Mouse (Mus musculus) neural tube, embryonic 11.5 days (tissue): ENCODE measurements around the gene Sucla2. TPM values are rescaled to one million over a fixed set of nuclear protein-coding genes. Genes with fewer than 3 reads are reported as not detected.
A peak's percentile ranks its signal among the peaks of the same experiment; 100 is the strongest.
"Not testable (repeated sequence)": the region's sequence is repeated elsewhere in the genome, so short reads cannot be mapped to it uniquely, and the experiment has no call there.

Experiments
- ATAC-seq: fragments of 200-750 bp; cut with Nextera tagmentation; 2 replicates; pipeline ENCODE4 v1.8.0; 2017; ENCODE audit warnings: moderate number of reproducible peaks, mild to moderate bottlenecking, moderate TSS enrichment, moderate library complexity; ENCODE audit not compliant: insufficient read depth, low FRiP score, low TSS enrichment
- DNase-seq: peaks from one replicate; pipeline ENCODE4 v3.0.0-alpha.2; 2015; ENCODE audit warnings: low spot score
- H3K27ac ChIP-seq: fragments of 300-500 bp; sonication (generic); 2 replicates; pipeline ENCODE4 v1.5.1; 2014; ENCODE audit warnings: low read depth, mild to moderate bottlenecking, low read length
- H3K27me3 ChIP-seq: fragments of 300-500 bp; sonication (generic); 2 replicates; pipeline ENCODE4 v1.6.1; 2014; ENCODE audit warnings: mild to moderate bottlenecking, low read length, mixed read lengths; ENCODE audit not compliant: control insufficient read depth, insufficient read depth
- H3K36me3 ChIP-seq: fragments of 300-500 bp; sonication (generic); 2 replicates; pipeline ENCODE4 v1.6.1; 2014; ENCODE audit warnings: mild to moderate bottlenecking, low read length, moderate library complexity, mixed read lengths; ENCODE audit not compliant: control insufficient read depth, insufficient read depth
- H3K4me1 ChIP-seq: fragments of 300-500 bp; sonication (generic); 2 replicates; pipeline ENCODE4 v1.6.1; 2014; ENCODE audit warnings: low read length, mixed read lengths; ENCODE audit not compliant: control insufficient read depth, insufficient read depth
- H3K4me2 ChIP-seq: fragments of 300-500 bp; sonication (generic); 2 replicates; pipeline ENCODE4 v1.6.1; 2014; ENCODE audit warnings: low read depth, mild to moderate bottlenecking, moderate library complexity
- H3K4me3 ChIP-seq: fragments of 300-500 bp; sonication (generic); 2 replicates; pipeline ENCODE4 v1.5.1; 2014; ENCODE audit warnings: low read depth, low read length
- H3K9ac ChIP-seq: fragments of 300-500 bp; sonication (generic); 2 replicates; pipeline ENCODE4 v1.6.1; 2014; ENCODE audit warnings: mild to moderate bottlenecking, low read length
- H3K9me3 ChIP-seq: fragments of 300-500 bp; sonication (generic); 2 replicates; pipeline ENCODE4 v1.6.1; 2016; ENCODE audit warnings: low read length; ENCODE audit not compliant: control insufficient read depth
- WGBS: fragments of 180-500 bp; shearing (Covaris S2); extraction: QIAGEN DNeasy Blood & Tissue Kit; methylation state at CpG from one replicate; pipeline ENCODE4 v1.1.7; 2014; 5-methylcytosine and 5-hydroxymethylcytosine counted together
- polyA plus RNA-seq: library from polyadenylated mRNA; unstranded; fragments of >200 nt; fragmentation: Nextera tagmentation; extraction: Ambion mirVana; gene quantifications from 2 replicates; pipeline ENCODE4 v1.2.1, GENCODE M21; 2014

Sucla2 gene
- polyA plus RNA-seq, 1 experiment from 2014 or later = 112 TPM

DNA sequence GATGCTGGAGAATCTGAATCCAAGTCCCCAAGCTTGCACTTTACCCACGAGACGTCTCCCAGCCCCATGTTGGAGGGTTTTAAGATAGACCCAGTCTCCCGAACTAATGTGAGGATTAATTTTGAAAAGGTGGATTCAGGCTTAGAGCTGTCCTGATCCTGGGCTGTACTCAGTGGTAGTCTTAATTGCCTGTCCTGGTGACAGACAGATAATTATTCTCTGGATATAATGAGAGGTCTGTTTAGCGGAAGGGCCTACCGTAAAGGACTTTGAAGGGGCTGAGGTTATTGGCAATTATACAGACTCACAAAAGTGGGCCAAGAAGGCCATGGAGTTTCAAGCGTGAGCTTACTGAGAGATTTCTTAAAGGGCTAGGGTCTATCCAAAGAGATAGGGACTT is 18.7 kb downstream of the Sucla2 start:
- 76% methylated on average over 6 of the region's 6 CpGs for whole genome bisulfite sequencing
- Histone ChIP-seq H3K27ac (no peak overlapping the region), H3K4me2 (no peak overlapping the region), H3K4me1 (no peaks in the 10 kb centered on the region), H3K4me3 (no peak overlapping the region), H3K36me3 (no peaks in the 10 kb centered on the region), H3K9ac (no peak overlapping the region), H3K9me3 (no peaks in the 10 kb centered on the region), H3K27me3 (no peaks in the 10 kb centered on the region)
- no peak for DNase-seq
- no peak for ATAC-seq

- H3K4me3 ChIP-seq = no peak overlapping the region
- no peaks in the 10 kb centered on the region for H3K9me3 ChIP-seq
- H3K36me3 ChIP-seq = no peaks in the 10 kb centered on the region
- H3K27me3 ChIP-seq = no peaks in the 10 kb centered on the region
- H3K27ac ChIP-seq = no peak overlapping the region
- DNase-seq = no peak
- H3K4me1 ChIP-seq = no peaks in the 10 kb centered on the region
- H3K9ac ChIP-seq = no peak overlapping the region
- no peak for ATAC-seq
- WGBS = 78% methylated on average over 4 of the region's 4 CpGs
- H3K4me2 ChIP-seq = no peak overlapping the region
These were observed 21.9 kb downstream of the Sucla2 start for GRCm38 (mm10) chr14:73547034-73547433.

DNA sequence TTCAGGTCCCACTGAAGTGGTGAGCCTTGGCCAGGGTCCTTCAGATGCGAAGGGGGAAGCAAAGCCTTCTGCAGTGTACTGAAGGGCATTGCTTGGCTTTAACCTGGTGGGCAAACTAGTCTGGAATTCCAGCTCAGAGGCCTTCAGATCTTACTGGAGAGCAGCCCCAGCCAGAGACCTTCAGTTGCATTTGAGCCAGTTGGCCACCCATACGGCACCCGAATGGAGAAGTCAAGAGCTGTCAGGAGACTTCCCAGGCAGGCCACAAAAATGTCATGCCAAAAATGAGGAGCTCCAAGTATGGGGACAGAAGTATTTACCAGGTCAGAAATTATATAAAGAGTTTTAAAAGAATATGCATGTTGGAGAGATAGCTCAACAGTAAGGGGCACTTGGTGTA is 22.9 kb downstream of the Sucla2 start, which contains the start of gene Nudt15:
Gene Nudt15 (minus strand): TSS at position 192 of the 400 bp plus-strand sequence.
- Histone ChIP-seq H3K27ac (no peak within 1 kb of the TSS), H3K36me3 (no peaks in the 10 kb centered on the region), H3K27me3 (no peaks in the 10 kb centered on the region), H3K9me3 (no peaks in the 10 kb centered on the region), H3K4me3 (no peak within 1 kb of the TSS), H3K4me1 (peaks cover 4% of the 10 kb centered on the region), H3K9ac (no peak within 1 kb of the TSS), H3K4me2 (no peak within 1 kb of the TSS)
- ATAC-seq (no peak), DNase-seq (no peak)
- WGBS = 88% methylated on average over 3 of the region's 3 CpGs

- no peak overlapping the region for H3K27ac ChIP-seq
- H3K36me3 ChIP-seq = no peaks in the 10 kb centered on the region
- H3K27me3 ChIP-seq = no peaks in the 10 kb centered on the region
- WGBS = 62% methylated on average over 3 of the region's 3 CpGs
- no peak overlapping the region for H3K4me2 ChIP-seq
- peaks cover 8% of the 10 kb centered on the region for H3K4me1 ChIP-seq
- no peak overlapping the region for H3K9ac ChIP-seq
- ATAC-seq = no peak
- DNase-seq = no peak
- H3K9me3 ChIP-seq = no peaks in the 10 kb centered on the region
- no peak overlapping the region for H3K4me3 ChIP-seq
These were observed 25.2 kb downstream of the Sucla2 start for GRCm38 (mm10) chr14:73550291-73550690.

DNA sequence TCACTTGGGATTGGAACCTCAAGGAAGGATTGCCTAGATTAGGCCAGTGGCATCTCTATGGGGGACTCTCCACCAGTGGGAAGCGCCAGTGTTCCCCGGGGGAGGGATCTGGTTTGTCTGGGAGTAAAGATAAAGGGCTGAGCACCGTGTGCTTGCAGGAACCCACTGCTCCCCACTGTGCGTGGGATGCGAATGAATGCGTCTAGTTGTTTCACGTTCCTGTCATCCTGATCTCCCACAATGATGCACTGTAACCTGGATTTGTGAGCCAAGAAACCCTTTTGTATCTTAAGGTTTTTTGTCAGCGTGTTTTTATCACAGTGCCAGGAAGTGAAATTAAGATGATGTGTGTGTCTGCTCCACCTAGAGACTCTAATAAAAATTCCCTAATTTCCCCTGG is 25.6 kb downstream of the Sucla2 start:
- H3K9ac ChIP-seq = no peak overlapping the region
- no peaks in the 10 kb centered on the region for H3K36me3 ChIP-seq
- H3K27ac ChIP-seq = no peak overlapping the region
- no peak overlapping the region for H3K4me3 ChIP-seq
- WGBS = 47% methylated on average over 8 of the region's 8 CpGs
- DNase-seq (no peak), ATAC-seq (no peak)
- no peak overlapping the region for H3K4me2 ChIP-seq
- no peaks in the 10 kb centered on the region for H3K27me3 ChIP-seq
- H3K9me3 ChIP-seq = no peaks in the 10 kb centered on the region
- peaks cover 8% of the 10 kb centered on the region for H3K4me1 ChIP-seq

GRCm38 (mm10) chr14:73551164-73551563 is 26.0 kb downstream of the Sucla2 start:
- DNase-seq = no peak
- no peaks in the 10 kb centered on the region for H3K36me3 ChIP-seq
- H3K4me1 ChIP-seq = peaks cover 8% of the 10 kb centered on the region
- no peak for ATAC-seq
- H3K9ac ChIP-seq = no peak overlapping the region
- no peaks in the 10 kb centered on the region for H3K27me3 ChIP-seq
- 83% methylated on average over 6 of the region's 6 CpGs for WGBS
- no peak overlapping the region for H3K4me3 ChIP-seq
- H3K9me3 ChIP-seq = no peaks in the 10 kb centered on the region
- H3K4me2 ChIP-seq = no peak overlapping the region
- no peak overlapping the region for H3K27ac ChIP-seq

DNA sequence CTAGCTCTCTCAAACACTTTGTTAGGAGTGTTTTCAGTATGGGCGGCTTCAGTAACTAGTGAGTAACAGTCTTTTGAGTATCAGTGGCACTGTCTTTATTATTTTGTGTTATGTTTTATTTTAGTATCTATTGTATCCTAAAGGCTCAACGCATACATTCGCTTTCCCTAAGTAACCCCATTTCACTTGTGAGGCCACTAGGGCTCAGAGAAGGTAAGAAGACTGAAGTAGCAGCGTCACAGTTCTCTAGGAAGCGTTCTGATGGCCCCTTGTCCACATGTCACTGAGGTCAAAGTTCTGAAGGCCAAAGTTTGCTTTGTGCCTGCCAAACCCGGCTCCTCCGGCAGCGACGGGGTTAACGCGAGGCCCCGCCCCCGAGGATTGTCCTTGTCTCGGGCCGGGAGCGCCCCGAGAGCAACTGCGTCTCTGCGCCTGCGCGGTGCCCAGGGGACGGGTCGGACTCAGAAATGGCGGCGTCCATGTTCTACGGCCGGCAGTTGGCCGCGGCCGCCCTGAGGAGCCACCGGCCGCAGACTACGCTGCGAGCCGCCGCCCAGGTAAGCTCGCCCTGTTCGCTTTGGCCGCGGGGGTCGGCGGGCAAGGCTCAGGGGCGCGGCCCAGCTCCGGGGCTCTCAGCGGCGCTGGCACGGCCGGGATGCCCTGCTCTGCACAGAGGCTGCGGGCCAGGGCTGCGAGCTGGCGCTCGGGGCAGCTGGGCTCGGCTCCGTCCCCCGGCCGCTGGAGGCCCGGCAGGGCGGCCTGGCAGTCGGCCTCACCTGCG is 27.4 kb downstream of the Sucla2 start:
- Histone ChIP-seq H3K9me3 (no peaks in the 10 kb centered on the region), H3K9ac (peak overlapping the region; percentile 94), H3K4me1 (peaks cover 8% of the 10 kb centered on the region), H3K27ac (peak overlapping the region; percentile 50; the same call in 1 of the 2 replicates), H3K4me3 (peak overlapping the region; percentile 97), H3K4me2 (peak overlapping the region; percentile 57), H3K27me3 (no peaks in the 10 kb centered on the region), H3K36me3 (no peaks in the 10 kb centered on the region)
- DNase-seq = peak; percentile 96
- peak; percentile 95 for ATAC-seq
- WGBS = 4% methylated on average over 51 of the region's 61 CpGs

DNA sequence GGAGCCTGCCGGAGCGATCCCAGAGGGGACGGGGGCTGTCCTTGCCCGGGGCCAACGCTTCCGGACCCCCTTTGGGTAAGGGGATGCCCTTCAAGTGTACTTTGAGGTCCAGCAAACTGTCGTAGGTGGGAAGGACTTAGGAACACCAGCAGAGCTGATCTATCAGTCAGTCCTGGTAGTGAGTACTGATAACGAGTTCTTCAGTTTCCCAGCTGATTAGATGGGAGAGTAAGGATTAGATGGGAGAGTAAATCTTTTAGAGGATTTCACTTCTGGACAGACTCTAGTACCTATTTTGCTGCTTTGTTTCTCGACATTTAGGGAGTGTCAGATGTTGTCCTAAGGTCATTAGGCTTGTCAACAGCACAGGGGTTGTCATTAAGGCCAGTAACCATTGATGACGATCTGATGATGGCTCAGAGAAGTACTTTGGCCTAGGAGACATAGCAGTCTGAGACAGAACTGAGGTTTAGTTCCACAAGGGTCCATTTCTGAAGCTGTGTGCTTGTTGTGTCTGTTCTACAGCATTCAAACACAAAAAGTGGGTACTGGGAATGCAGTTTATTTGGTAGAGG is 28.1 kb downstream of the Sucla2 start:
- Histone ChIP-seq H3K27ac (peak overlapping the region; percentile 50; the same call in 1 of the 2 replicates), H3K36me3 (no peaks in the 10 kb centered on the region), H3K4me1 (peaks cover 8% of the 10 kb centered on the region), H3K9ac (peak overlapping the region; percentile 94), H3K27me3 (no peaks in the 10 kb centered on the region), H3K4me2 (peak overlapping the region; percentile 57), H3K4me3 (peak overlapping the region; percentile 97), H3K9me3 (no peaks in the 10 kb centered on the region)
- no peak for DNase-seq
- no peak for ATAC-seq
- WGBS = under 1% methylated on average over 10 of the region's 10 CpGs

DNA sequence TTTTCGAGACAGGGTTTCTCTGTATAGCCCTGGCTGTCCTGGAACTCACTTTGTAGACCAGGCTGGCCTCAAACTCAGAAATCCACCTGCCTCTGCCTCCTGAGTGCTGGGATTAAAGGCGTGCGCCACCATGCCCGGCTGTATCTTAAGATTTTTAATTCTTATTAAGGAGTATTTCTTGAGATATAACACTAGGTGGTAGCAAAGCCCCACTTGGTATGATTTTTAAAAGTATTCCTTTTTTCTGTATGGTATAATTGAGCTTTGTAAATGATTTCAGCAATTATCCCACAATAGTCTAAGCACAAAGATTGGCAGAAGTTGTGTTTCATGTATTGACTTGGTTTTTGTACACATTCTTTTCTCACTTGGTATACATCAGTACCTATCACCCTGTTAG is 44.7 kb downstream of the Sucla2 start:
- not testable (repeated sequence) for H3K36me3 ChIP-seq, H3K27ac ChIP-seq, H3K4me1 ChIP-seq, DNase-seq, H3K4me3 ChIP-seq, H3K27me3 ChIP-seq, H3K9ac ChIP-seq, ATAC-seq, H3K9me3 ChIP-seq, H3K4me2 ChIP-seq
- WGBS = 92% methylated on average over 4 of the region's 4 CpGs
